Mouse (Mus musculus) frontal cortex, postnatal 25 days (tissue): ENCODE results near the gene C2cd4a.

ENCODE experiments used
- DNase-seq, 2 experiments: peaks; one replicate each; pipeline ENCODE4 v3.0.0; 2022; ENCODE audit warnings: low spot score in 2 of 2

Gene C2cd4a

DNA sequence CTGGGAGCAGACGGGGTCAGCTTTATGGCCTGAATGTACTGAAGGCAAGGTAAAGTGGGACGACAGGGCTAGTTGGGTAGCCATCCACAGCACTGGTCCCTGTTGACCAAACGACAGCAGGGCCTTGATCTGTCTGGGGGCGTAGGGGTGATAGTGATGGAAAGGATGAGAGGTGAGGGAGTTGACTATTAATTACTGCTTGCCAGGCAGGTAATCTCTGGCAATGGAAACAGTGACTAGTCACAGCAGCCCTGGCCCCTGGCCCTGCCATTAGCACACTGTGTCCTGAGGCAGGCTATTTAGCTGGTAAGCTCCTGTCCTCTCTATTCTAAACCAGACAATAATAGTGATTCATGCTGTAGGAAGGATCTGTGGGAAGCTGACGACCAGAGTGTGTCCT lies 39.7 kb downstream of the C2cd4a start:
- no peak for DNase-seq

DNA sequence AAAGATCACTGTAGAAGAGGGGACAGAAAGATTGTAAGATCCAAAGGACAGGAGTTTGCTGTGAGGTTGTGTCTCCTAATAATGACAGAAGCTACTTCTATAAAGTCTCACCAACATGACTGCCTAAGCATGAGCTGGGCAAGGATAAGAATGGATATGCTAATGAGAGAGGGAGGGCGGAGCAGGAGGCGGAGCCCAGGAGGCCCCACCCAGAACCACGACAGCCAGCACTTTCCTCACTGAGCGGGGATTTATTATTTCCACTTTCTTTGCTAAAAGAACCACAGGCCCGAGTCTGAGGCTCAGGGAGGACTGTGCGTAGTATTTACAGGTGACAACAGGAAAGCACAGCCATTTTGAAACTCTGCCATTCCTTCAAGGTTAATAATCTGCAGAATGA lies 44.5 kb downstream of the C2cd4a start:
- DNase-seq, result no peak

DNA sequence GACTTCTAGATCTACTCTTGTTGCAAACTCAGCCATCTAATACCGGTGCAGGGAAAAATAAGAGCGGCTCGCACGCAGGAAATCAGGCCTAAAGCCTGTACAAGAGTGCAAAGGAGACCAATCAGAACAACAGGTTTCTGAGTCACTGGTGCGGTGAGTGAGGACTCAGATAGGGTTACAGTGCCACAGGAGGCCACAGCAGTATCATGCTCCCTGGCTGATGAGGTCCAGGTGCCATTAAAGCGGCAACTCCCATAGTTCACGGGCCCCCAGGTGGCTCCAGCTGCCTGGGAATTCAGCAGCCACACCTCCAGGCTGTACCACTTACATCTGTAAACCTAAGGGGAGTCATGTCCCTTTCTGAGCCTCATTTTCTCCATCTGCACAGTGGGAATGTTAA lies 45.8 kb downstream of the C2cd4a start:
- DNase-seq, result no peak

DNA sequence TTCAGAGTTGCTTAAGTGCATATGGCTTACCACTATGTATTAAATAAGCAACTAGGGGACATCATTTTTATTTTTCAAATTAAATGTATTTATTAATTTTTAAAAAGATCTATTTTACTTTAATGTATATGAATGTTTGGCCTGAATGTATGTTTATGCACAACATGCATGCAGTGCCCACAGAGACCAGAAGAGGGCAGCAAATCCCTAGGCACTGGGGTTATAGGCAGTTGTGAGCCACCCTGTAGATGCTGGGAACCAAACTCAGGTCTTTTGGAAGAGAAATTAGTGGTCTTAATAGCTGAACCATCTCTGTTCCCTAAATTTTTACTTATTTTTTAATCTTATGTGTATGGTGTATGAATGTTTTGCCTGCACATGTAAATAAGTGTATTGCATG lies 48.2 kb downstream of the C2cd4a start:
- DNase-seq, result no peak

DNA sequence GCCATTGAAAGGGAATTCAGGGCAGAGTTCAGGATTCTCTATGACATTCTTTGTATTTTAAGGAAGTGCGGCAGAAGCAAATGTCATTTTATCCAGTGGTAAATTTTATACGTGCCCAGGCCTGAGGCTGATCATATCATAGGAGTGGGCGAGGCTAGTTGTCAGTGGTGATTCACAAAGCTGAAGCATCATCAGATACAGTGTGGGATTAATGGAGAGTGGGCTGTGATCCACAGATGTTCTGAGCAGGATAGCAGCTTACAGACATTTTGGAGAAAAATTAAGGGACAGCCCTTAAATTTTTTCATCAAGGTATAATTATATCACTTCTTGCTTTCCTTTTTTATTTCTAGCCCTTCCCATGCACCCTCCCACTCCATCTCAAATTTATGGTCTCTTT lies 48.7 kb downstream of the C2cd4a start:
- no peak for DNase-seq

DNA sequence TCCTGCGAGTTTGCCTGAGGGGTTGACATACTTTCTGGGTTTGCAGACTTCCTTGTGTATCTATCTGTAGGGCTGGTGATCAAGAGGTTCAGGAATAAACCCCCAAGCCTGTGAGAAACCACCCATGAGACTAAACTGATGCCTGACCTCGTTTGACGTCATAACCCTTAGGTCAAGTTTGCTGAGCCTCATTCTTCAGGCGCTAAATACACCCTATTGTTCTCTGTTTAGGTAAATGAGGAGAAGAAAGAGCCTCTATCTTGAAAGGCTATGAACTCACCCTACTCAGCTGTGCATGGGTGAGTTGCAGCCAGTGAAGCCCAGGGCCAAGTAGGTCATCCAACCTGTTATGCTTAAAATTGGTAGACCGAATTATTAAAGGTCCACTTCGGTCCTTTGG lies 49.3 kb downstream of the C2cd4a start:
- DNase-seq, result no peak
